Mouse (Mus musculus) MEL (cell line): ENCODE results near the gene Kcnmb1. TPM values are rescaled to one million over a fixed set of nuclear protein-coding genes. Genes with fewer than 3 reads are reported as not detected.

Experiments
- DNase-seq: peaks from one replicate; pipeline ENCODE4 v3.0.0; 2011; ENCODE audit warnings: low read depth, low spot score
- H3K27ac ChIP-seq: 2 replicates; pipeline ENCODE4 v1.5.1; 2012; ENCODE audit warnings: low read depth, mild to moderate bottlenecking, control low read depth, low read length, moderate library complexity; ENCODE audit not compliant: control insufficient read depth
- H3K27me3 ChIP-seq, 2 experiments: fragments of 150-350 bp in 1 of 2; sonication (generic) in 1 of 2; 2 replicates each; pipeline ENCODE4 v1.6.1; 2012; ENCODE audit warnings: low read length in 2 of 2, mild to moderate bottlenecking in 2 of 2, improper control_type of control experiment in 1 of 2, moderate library complexity in 1 of 2; ENCODE audit not compliant: insufficient read depth in 2 of 2, control insufficient read depth in 1 of 2
- H3K36me3 ChIP-seq, 2 experiments: 2 replicates each; pipeline ENCODE4 v1.6.1; 2012 to 2014; ENCODE audit warnings: low read length in 2 of 2, improper control_type of control experiment in 1 of 2, inconsistent platforms in 1 of 2, mild to moderate bottlenecking in 1 of 2; ENCODE audit not compliant: insufficient read depth in 2 of 2, control insufficient read depth in 1 of 2
- H3K4me1 ChIP-seq, 2 experiments: fragments of 150-350 bp in 1 of 2; sonication (generic) in 1 of 2; 2 replicates each; pipeline ENCODE4 v1.6.1; 2012; ENCODE audit warnings: low read length in 2 of 2, improper control_type of control experiment in 1 of 2, mild to moderate bottlenecking in 1 of 2; ENCODE audit not compliant: insufficient read depth in 2 of 2, control insufficient read depth in 1 of 2
- H3K4me3 ChIP-seq, 2 experiments: fragments of 150-350 bp in 1 of 2; sonication (generic) in 1 of 2; 2 replicates each; pipeline ENCODE4 v1.5.1; 2012; ENCODE audit warnings: low read depth in 2 of 2, low read length in 2 of 2, mild to moderate bottlenecking in 2 of 2, moderate library complexity in 2 of 2, control low read depth in 1 of 2, improper control_type of control experiment in 1 of 2; ENCODE audit not compliant: control insufficient read depth in 1 of 2, insufficient read depth in 1 of 2
- H3K79me2 ChIP-seq: 2 replicates; pipeline ENCODE4 v1.6.1; 2012; ENCODE audit warnings: mild to moderate bottlenecking, low read length, moderate library complexity; ENCODE audit not compliant: control insufficient read depth, poor library complexity, insufficient read depth
- H3K9ac ChIP-seq: 2 replicates; pipeline ENCODE4 v1.6.1; 2012; ENCODE audit warnings: low read depth, mild to moderate bottlenecking, control low read depth, low read length, moderate library complexity; ENCODE audit not compliant: control insufficient read depth, poor library complexity, severe bottlenecking
- H3K9me3 ChIP-seq: fragments of 150-350 bp; sonication (generic); replicated peaks from 2 replicates; pipeline ENCODE4 v1.6.1; 2012; ENCODE audit warnings: mild to moderate bottlenecking, low read length, improper control_type of control experiment, moderate library complexity; ENCODE audit not compliant: insufficient read depth
- BHLHE40 ChIP-seq: IDR thresholded peaks from 2 replicates; pipeline ENCODE4 v1.6.1; 2012; ENCODE audit warnings: low read depth, mild to moderate bottlenecking, inconsistent platforms, low read length, improper control_type of control experiment, borderline replicate concordance
- CHD1 ChIP-seq: IDR thresholded peaks from 2 replicates; pipeline ENCODE4 v1.6.1; 2012; ENCODE audit warnings: low read depth, mild to moderate bottlenecking, inconsistent platforms, low read length, improper control_type of control experiment
- CHD2 ChIP-seq: IDR thresholded peaks from 2 replicates; pipeline ENCODE4 v1.6.1; 2011; ENCODE audit warnings: low read length, improper control_type of control experiment
- CTCF ChIP-seq, 3 experiments: IDR thresholded peaks in 2 of 3; conservative IDR thresholded peaks in 1 of 3; 2 replicates each; pipeline ENCODE4 v1.5.1; 2011 to 2012; ENCODE audit warnings: low read length in 3 of 3, low read depth in 2 of 3, mild to moderate bottlenecking in 2 of 3, improper control_type of control experiment in 1 of 3, inconsistent platforms in 1 of 3, mixed read lengths in 1 of 3, moderate library complexity in 1 of 3; ENCODE audit not compliant: control insufficient read depth in 1 of 3, insufficient read depth in 1 of 3, poor library complexity in 1 of 3, severe bottlenecking in 1 of 3
- E2F4 ChIP-seq: IDR thresholded peaks from 2 replicates; pipeline ENCODE4 v1.6.1; 2011; ENCODE audit warnings: low read depth, low read length, improper control_type of control experiment, borderline replicate concordance
- ELF1 ChIP-seq: IDR thresholded peaks from 2 replicates; pipeline ENCODE4 v1.6.1; 2014; ENCODE audit warnings: low read depth, mild to moderate bottlenecking, inconsistent platforms, low read length, improper control_type of control experiment, moderate library complexity
- EP300 ChIP-seq, 2 experiments: IDR thresholded peaks; 2 replicates each; pipeline ENCODE4 v1.6.1; 2011; ENCODE audit warnings: improper control_type of control experiment in 2 of 2, low read length in 2 of 2, low read depth in 1 of 2, mild to moderate bottlenecking in 1 of 2
- ETS1 ChIP-seq: IDR thresholded peaks from 2 replicates; pipeline ENCODE4 v1.6.1; 2012; ENCODE audit warnings: low read depth, mild to moderate bottlenecking, inconsistent platforms, low read length, improper control_type of control experiment, moderate library complexity
- GABPA ChIP-seq: IDR thresholded peaks from 2 replicates; pipeline ENCODE4 v1.6.1; 2012; ENCODE audit warnings: low read depth, mild to moderate bottlenecking, inconsistent platforms, low read length, improper control_type of control experiment, moderate library complexity
- GATA1 ChIP-seq: IDR thresholded peaks from 2 replicates; pipeline ENCODE4 v1.6.1; 2011; ENCODE audit warnings: low read depth, low read length, improper control_type of control experiment
- HCFC1 ChIP-seq: IDR thresholded peaks from 2 replicates; pipeline ENCODE4 v1.6.1; 2012; ENCODE audit warnings: low read depth, mild to moderate bottlenecking, inconsistent platforms, low read length, improper control_type of control experiment, moderate library complexity
- JUND ChIP-seq: IDR thresholded peaks from 2 replicates; pipeline ENCODE4 v1.6.1; 2011; ENCODE audit warnings: low read depth, mild to moderate bottlenecking, improper control_type of control experiment, low read length
- KAT2A ChIP-seq: conservative IDR thresholded peaks from 2 replicates; pipeline ENCODE4 v1.6.1; 2012; ENCODE audit warnings: low read depth, low read length, improper control_type of control experiment, inconsistent platforms
- MAFK ChIP-seq: IDR thresholded peaks from 2 replicates; pipeline ENCODE4 v1.6.1; 2011; ENCODE audit warnings: low read depth, mild to moderate bottlenecking, low read length, improper control_type of control experiment, borderline replicate concordance
- MAX ChIP-seq: IDR thresholded peaks from 2 replicates; pipeline ENCODE4 v1.6.1; 2011; ENCODE audit warnings: low read length, improper control_type of control experiment
- MAZ ChIP-seq: IDR thresholded peaks from 2 replicates; pipeline ENCODE4 v1.6.1; 2012; ENCODE audit warnings: low read depth, mild to moderate bottlenecking, inconsistent platforms, low read length, improper control_type of control experiment
- MEF2A ChIP-seq: IDR thresholded peaks from 2 replicates; pipeline ENCODE4 v1.6.1; 2014; ENCODE audit warnings: low read depth, mild to moderate bottlenecking, inconsistent platforms, low read length, improper control_type of control experiment; ENCODE audit not compliant: poor library complexity, insufficient replicate concordance, severe bottlenecking; ENCODE audit errors: extremely low read depth
- MXI1 ChIP-seq: IDR thresholded peaks from 2 replicates; pipeline ENCODE4 v1.6.1; 2011; ENCODE audit warnings: mild to moderate bottlenecking, low read depth, low read length, improper control_type of control experiment
- MYB ChIP-seq: IDR thresholded peaks from 2 replicates; pipeline ENCODE4 v1.6.1; 2011; ENCODE audit warnings: mild to moderate bottlenecking, low read depth, low read length, improper control_type of control experiment
- MYC ChIP-seq: IDR thresholded peaks from 2 replicates; pipeline ENCODE4 v1.6.1; 2011; ENCODE audit warnings: low read depth, mild to moderate bottlenecking, low read length, improper control_type of control experiment, moderate library complexity
- NELFE ChIP-seq: IDR thresholded peaks from 2 replicates; pipeline ENCODE4 v1.6.1; 2011; ENCODE audit warnings: low read depth, low read length, improper control_type of control experiment
- NRF1 ChIP-seq: IDR thresholded peaks from 2 replicates; pipeline ENCODE4 v1.6.1; 2014; ENCODE audit warnings: low read depth, mild to moderate bottlenecking, inconsistent platforms, low read length, improper control_type of control experiment, moderate library complexity; ENCODE audit not compliant: poor library complexity, insufficient read depth, severe bottlenecking
- POLR2A ChIP-seq, 2 experiments: IDR thresholded peaks; 2 replicates each; pipeline ENCODE4 v1.6.1; 2011 to 2012; ENCODE audit warnings: low read length in 2 of 2, mild to moderate bottlenecking in 2 of 2, control low read depth in 1 of 2, improper control_type of control experiment in 1 of 2, low read depth in 1 of 2, moderate library complexity in 1 of 2; ENCODE audit not compliant: control insufficient read depth in 1 of 2, insufficient read depth in 1 of 2, poor library complexity in 1 of 2
- POLR2AphosphoS2 ChIP-seq: IDR thresholded peaks from 2 replicates; pipeline ENCODE4 v1.6.1; 2011; ENCODE audit warnings: low read length, improper control_type of control experiment
- POLR2AphosphoS5 ChIP-seq: IDR thresholded peaks from 2 replicates; pipeline ENCODE4 v1.6.1; 2012; ENCODE audit warnings: low read depth, borderline replicate concordance, mild to moderate bottlenecking, inconsistent platforms, low read length, moderate library complexity, mixed read lengths
- RCOR1 ChIP-seq: IDR thresholded peaks from 2 replicates; pipeline ENCODE4 v1.6.1; 2012; ENCODE audit warnings: low read depth, mild to moderate bottlenecking, inconsistent platforms, low read length, improper control_type of control experiment
- SIN3A ChIP-seq: IDR thresholded peaks from 2 replicates; pipeline ENCODE4 v1.6.1; 2012; ENCODE audit warnings: low read length, improper control_type of control experiment, inconsistent platforms
- SMC3 ChIP-seq: IDR thresholded peaks from 2 replicates; pipeline ENCODE4 v1.6.1; 2011; ENCODE audit warnings: low read depth, low read length, improper control_type of control experiment
- TAL1 ChIP-seq: IDR thresholded peaks from 2 replicates; pipeline ENCODE4 v1.6.1; 2012; ENCODE audit warnings: mild to moderate bottlenecking, inconsistent platforms, low read length, moderate library complexity, mixed read lengths
- TBP ChIP-seq: IDR thresholded peaks from 2 replicates; pipeline ENCODE4 v1.8.0; 2011; ENCODE audit warnings: low read depth, low read length, improper control_type of control experiment
- TCF12 ChIP-seq: IDR thresholded peaks from 2 replicates; pipeline ENCODE4 v1.6.1; 2014; ENCODE audit warnings: low read depth, mild to moderate bottlenecking, inconsistent platforms, low read length, improper control_type of control experiment, moderate library complexity
- UBTF ChIP-seq: IDR thresholded peaks from 2 replicates; pipeline ENCODE4 v1.6.1; 2012; ENCODE audit warnings: low read depth, mild to moderate bottlenecking, inconsistent platforms, low read length, improper control_type of control experiment, moderate library complexity, borderline replicate concordance; ENCODE audit not compliant: insufficient read depth
- USF1 ChIP-seq: IDR thresholded peaks from 2 replicates; pipeline ENCODE4 v1.6.1; 2014; ENCODE audit warnings: low read depth, mild to moderate bottlenecking, inconsistent platforms, low read length, improper control_type of control experiment, moderate library complexity
- USF2 ChIP-seq, 2 experiments: IDR thresholded peaks; 2 replicates each; pipeline ENCODE4 v1.6.1; 2011 to 2012; ENCODE audit warnings: improper control_type of control experiment in 2 of 2, low read length in 2 of 2, borderline replicate concordance in 1 of 2, inconsistent platforms in 1 of 2, low read depth in 1 of 2, mild to moderate bottlenecking in 1 of 2; ENCODE audit not compliant: insufficient read depth in 1 of 2
- ZKSCAN1 ChIP-seq: IDR thresholded peaks from 2 replicates; pipeline ENCODE4 v1.6.1; 2012; ENCODE audit warnings: low read depth, mild to moderate bottlenecking, inconsistent platforms, low read length, improper control_type of control experiment, moderate library complexity
- ZMIZ1 ChIP-seq: IDR thresholded peaks from 2 replicates; pipeline ENCODE4 v1.6.1; 2012; ENCODE audit warnings: low read depth, mild to moderate bottlenecking, inconsistent platforms, low read length, improper control_type of control experiment, moderate library complexity
- ZNF384 ChIP-seq: IDR thresholded peaks from 2 replicates; pipeline ENCODE4 v1.6.1; 2012; ENCODE audit warnings: low read depth, mild to moderate bottlenecking, inconsistent platforms, low read length, improper control_type of control experiment
- polyA plus RNA-seq, 2 experiments: library from polyadenylated mRNA; stranded (reverse) in 1 of 2; unstranded in 1 of 2; fragments of >175 nt in 1 of 2; fragments of >200 nt in 1 of 2; gene quantifications; 2 replicates each; pipeline versions ENCODE4 v1.2.1 to v1.2.4; 2012; ENCODE audit warnings: low replicate concordance in 2 of 2, low read depth in 1 of 2; ENCODE audit not compliant: insufficient read length in 2 of 2, insufficient read depth in 1 of 2, missing spikeins in 1 of 2
- total RNA-seq: library from RNA; depleted of rRNA; stranded (reverse); fragments of 300-350 nt; gene quantifications from 2 replicates; pipeline ENCODE4 v1.2.3, GENCODE M21; 2012

Gene Kcnmb1
- total and polyA plus RNA-seq, 3 experiments = 0.15 to 0.85 TPM; not detected in 1

- H3K4me1 ChIP-seq = peaks cover 38 to 43% of the 10 kb centered on the region in 2 experiments
- peak overlapping the region; percentile 80 for H3K9ac ChIP-seq
- H3K27ac ChIP-seq = peak overlapping the region; percentile 97
- no peaks in the 10 kb centered on the region for H3K27me3 ChIP-seq
- peaks cover 0 to 41% of the 10 kb centered on the region in 2 experiments; a peak in 2 of 4 replicates for H3K36me3 ChIP-seq
- DNase-seq = peak; percentile 95
- H3K9me3 ChIP-seq = no peaks in the 10 kb centered on the region
- no peaks in the 10 kb centered on the region; the same call in 1 of the 2 replicates for H3K79me2 ChIP-seq
- peak overlapping the region; percentile 47 to 55 for H3K4me3 ChIP-seq
- TF ChIP-seq ELF1 = no peak
- no peak for TF ChIP-seq USF2 (IDR thresholded peaks at IDR 0.05; ENCODE audit: borderline replicate concordance in 1 of 2, insufficient read depth in 1 of 2, low read depth in 1 of 2, low read length in 2 of 2)
- TF ChIP-seq CHD1 = no peak
- no peak for TF ChIP-seq POLR2AphosphoS2
- TF ChIP-seq ZMIZ1 = no peak
- TF ChIP-seq NRF1 = no peak
- TF ChIP-seq E2F4 = no peak
- no peak for TF ChIP-seq MAX
- TF ChIP-seq MYB = no peak
- TF ChIP-seq NELFE = no peak
- 0 out of 2 replicates have a peak, but pooled peaks have one; percentile 49 for TF ChIP-seq TBP
- TF ChIP-seq SMC3 = peak; percentile 92
- no peak for TF ChIP-seq GABPA
- no peak for TF ChIP-seq KAT2A
- no peak for TF ChIP-seq MAZ
- no peak for TF ChIP-seq MAFK
- peak in 1 of 2 experiments; percentile 17; a peak in 1 of 4 replicates for TF ChIP-seq POLR2A (IDR thresholded peaks at IDR 0.05; ENCODE audit: control insufficient read depth in 1 of 2, insufficient read depth in 1 of 2, low read depth in 1 of 2, low read length in 2 of 2, poor library complexity in 1 of 2)
- no peak for TF ChIP-seq HCFC1
- no peak for TF ChIP-seq SIN3A
- TF ChIP-seq CTCF (IDR thresholded peaks at IDR 0.05 in 2 of 3, conservative IDR thresholded peaks at IDR 0.05 in 1 of 3; ENCODE audit: control insufficient read depth in 1 of 3, insufficient read depth in 1 of 3, low read depth in 2 of 3, low read length in 3 of 3, poor library complexity in 1 of 3, severe bottlenecking in 1 of 3) = peak; percentile 80 to 95 (median 85)
- no peak for TF ChIP-seq ZNF384
- peak in 1 of 2 experiments; percentile 61; a peak in 3 of 4 replicates for TF ChIP-seq EP300 (IDR thresholded peaks at IDR 0.05; ENCODE audit: low read depth in 1 of 2, low read length in 2 of 2)
- TF ChIP-seq TCF12 = peak; percentile 53; the same call in 1 of the 2 replicates
- no peak for TF ChIP-seq BHLHE40
- TF ChIP-seq MXI1 = 0 out of 2 replicates have a peak, but pooled peaks have one; percentile 1
- TF ChIP-seq GATA1 = peak; percentile 74
- no peak for TF ChIP-seq MYC
- TF ChIP-seq CHD2 = no peak
- TF ChIP-seq POLR2AphosphoS5 = no peak
- no peak for TF ChIP-seq MEF2A
- no peak for TF ChIP-seq ZKSCAN1
- TF ChIP-seq JUND = no peak
- TF ChIP-seq ETS1 = peak; percentile 96
- no peak for TF ChIP-seq USF1
- TF ChIP-seq UBTF = no peak
- TF ChIP-seq TAL1 = peak; percentile 23; the same call in 1 of the 2 replicates
- TF ChIP-seq RCOR1 = no peak
Observed at GRCm38 (mm10) chr11:34008702-34009101, 45.9 kb downstream of the Kcnmb1 start.
